Mouse (Mus musculus): ENCODE measurements around the gene Creb3l4.

DNA sequence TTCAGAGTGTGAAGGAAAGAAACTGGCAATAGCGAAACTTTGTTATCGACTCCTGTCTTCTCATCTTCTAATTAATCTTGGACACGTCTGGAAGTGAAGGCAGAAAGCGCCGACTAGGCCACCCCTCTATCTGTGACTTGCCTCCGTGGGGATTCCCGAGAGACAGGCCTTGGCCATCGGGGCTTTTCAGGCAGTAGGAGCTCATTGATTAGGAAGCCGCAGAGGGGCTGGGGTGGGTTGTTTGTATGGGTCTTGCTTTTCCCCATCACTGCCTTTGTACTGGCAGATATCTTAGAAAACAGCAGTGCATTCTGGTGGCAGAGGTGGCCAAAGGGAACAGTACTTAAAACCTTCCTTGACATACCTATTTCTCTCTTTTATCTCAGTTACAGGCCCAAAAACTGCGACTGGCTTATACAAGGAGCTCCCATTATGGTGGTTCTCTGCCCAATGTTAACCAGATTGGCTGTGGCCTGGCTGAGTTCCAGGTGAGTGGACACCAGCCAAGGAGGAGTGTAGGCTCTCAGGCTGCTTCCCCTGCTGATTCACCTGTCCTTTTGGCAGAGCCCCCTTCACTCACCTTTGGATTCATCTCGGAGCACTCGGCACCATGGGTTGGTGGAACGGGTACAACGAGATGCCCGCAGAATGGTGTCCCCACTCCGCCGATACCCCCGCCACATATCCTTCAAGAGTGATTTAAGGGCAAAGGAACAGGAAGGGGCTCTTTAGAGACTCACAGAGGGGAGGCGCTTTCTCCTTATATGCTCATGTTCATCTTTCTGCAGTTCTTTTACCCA lies 13.6 kb upstream of the Creb3l4 start:
- TF ChIP-seq EP300 (IDR thresholded peaks at IDR 0.05; ENCODE audit: low read depth) (no peak), CTCF (IDR thresholded peaks at IDR 0.05; ENCODE audit: low read depth) (no peak)

Data from liver, postnatal 0 days (tissue).